Mouse (Mus musculus): ENCODE data around the gene Ank.

The Ank gene

DNA sequence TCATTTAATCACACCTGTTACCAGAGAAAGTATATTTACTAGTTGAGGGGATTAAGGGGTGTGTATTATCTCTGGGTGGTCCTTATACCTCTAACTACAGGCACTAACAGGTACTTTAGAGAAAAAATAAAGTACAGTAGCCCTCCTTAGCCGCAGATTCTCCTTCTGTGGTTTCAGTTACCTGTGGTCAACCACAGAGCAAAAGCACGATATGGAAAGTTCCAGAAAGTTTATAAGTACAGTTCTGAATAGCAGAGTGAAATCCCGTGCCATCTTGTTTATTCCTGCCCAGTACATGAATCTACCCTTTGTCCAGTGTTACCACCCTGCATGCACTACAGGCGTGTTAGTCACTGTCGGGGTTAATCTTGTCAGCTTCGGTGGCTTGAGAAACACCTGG is 112.4 kb downstream of the Ank start:
- no peak for DNase-seq

DNA sequence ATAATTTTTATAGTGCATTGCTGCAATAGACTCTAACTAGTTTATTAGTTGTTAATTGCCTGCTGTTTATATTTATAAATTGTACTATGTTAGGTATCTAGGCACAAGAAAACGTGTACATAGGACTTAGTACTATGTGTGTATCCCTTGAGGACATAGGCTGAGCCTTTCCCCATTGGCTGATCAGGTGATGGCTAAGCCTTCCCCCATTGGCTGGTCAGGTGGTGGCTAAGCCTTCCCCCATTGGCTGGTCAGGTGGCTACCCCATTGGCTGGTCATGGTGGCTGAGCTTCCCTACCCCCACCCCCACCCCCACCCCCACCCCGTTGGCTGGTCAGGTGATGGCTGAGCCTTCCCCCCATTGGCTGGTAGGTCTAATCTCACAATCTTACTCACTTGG is 113.4 kb downstream of the Ank start:
- no peak for DNase-seq

DNA sequence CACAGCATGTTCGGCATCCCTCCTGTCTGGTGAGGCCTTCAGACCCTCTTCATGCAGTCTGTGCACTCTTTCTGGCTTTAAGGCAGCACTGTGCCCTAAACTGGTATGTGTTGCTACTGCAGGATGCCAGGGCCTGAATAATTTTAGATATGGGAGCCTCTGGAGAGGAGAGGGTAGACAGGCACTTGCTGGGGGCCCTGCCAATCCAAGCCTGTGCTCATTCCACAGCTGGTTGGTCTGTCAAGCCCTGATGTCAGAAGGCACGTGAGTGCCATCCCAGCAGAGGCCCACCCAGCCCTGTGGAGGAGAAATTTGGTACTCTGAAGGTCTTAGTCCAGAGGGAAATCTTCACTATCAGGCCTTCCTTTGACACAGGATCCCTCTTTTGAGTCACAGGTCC is 114.3 kb downstream of the Ank start:
- DNase-seq, result no peak

GRCm38 (mm10) chr15:27581640-27582039 is 115.2 kb downstream of the Ank start:
- no peak for DNase-seq

GRCm38 (mm10) chr15:27582428-27582827 is 116.0 kb downstream of the Ank start:
- DNase-seq, result peak; percentile 38

GRCm38 (mm10) chr15:27583042-27583441 is 116.6 kb downstream of the Ank start:
- DNase-seq, result peak; percentile 59

DNA sequence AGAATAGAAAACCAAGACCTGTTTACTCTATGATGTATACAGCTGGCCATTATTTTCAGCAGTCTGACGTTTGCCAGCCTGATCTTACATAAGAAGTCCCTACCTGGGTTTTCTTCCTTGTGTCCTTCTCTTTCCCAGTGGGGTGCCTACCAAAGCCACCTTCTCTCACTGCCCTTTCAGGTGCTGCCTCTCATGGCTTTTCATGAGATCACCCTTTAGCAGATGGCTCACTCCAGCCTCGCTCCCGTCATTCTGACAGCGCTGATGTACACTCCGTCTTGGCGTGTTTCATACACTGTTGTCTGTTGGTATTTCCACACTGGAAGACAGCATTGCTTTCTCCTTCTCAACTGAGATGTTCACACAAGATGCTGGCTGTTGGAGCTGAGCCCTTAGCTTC is 117.1 kb downstream of the Ank start:
- DNase-seq, result no peak

GRCm38 (mm10) chr15:27585466-27586092 is 119.1 kb downstream of the Ank start:
- no peak for DNase-seq

DNA sequence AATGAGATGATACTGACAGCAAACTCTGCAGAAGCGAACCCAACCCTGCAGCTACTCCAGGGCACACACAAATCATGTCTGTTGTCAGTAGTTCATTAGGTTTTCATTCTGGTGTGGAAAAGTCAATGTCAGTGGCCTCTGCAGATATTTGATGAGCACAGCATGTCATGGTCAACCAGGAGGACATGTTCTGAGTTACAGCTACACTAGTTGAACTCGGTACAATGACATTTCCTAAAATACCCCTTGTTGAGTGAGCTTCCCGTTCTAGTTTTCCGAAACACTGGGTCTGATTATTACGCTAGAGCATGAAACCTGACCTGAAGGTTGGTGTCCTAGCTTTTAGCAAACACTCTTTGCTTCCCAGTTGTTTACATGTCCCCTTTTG is 119.6 kb downstream of the Ank start:
- DNase-seq, result no peak

GRCm38 (mm10) chr15:27588087-27588826 is 121.8 kb downstream of the Ank start:
- no peak for DNase-seq

DNA sequence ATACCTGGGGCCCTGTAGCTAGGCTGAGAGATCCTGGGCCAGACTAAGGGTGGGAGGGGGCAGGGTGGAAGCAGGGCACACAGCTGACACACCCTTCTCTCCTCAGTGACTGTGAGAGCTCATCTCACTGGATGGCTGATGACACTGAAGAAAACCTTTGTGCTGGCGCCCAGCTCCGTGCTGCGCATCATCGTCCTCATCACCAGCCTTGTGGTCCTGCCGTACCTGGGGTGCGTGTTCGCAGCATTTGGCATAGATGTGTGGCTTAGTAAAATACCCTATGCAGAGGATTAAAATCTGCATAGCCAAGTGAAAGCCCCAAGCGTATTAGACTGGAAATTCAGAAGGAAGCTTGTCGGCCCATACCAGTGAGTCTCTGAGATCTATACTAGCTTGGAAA is 124.3 kb downstream of the Ank start:
- no peak for DNase-seq

DNA sequence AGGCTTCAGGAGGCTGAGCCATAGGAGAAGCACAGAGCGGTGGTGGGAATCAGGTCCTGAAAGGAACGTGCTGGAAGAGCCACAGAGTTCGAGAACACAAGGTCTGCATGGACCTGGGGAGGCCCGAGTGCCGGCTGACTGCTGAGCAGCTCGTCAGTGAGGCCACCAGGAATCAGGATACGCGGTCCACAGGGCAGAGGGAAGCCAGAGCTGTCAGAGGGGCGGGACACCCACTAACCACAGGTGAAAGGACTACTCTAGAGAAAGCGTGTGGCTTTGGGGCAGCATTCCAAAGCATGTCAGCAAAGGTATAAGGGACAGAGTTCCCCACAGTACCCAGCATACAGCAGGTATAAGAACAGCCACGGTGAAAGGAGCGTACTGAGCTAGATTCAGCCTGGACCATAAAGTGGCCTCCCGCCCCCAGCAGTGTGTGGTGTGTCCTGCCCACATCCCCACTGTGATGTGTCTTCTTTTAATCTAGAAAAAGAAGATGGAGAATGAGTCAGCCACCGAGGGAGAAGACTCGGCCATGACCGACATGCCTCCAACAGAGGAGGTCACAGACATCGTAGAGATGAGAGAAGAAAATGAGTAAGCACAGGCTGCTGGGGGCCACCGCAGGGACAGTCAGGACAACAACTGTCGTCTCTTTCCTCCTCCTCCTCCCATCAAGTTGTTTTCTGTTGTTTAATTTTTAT is 126.3 kb downstream of the Ank start:
- no peak for DNase-seq

DNA sequence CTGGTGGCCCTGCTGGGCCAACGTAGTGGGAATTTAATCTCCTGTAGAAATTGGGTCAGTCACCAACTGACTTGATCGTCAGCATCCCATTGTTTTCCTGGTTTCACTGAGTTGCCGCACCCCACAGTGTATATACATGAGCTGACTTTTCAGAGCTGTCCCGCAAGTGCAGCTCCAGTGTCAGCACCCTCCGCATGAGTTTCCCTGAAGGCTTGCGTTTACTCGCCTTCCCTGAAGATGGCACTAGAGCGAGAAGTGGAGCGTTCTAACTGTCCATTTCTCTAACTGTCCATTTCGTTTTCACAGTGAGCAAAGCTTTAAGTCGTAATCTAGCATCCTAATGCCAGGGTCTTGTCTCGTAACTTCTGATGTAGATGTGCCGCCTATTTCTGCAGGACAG is 127.2 kb downstream of the Ank start:
- DNase-seq, result peak; percentile 30

DNA sequence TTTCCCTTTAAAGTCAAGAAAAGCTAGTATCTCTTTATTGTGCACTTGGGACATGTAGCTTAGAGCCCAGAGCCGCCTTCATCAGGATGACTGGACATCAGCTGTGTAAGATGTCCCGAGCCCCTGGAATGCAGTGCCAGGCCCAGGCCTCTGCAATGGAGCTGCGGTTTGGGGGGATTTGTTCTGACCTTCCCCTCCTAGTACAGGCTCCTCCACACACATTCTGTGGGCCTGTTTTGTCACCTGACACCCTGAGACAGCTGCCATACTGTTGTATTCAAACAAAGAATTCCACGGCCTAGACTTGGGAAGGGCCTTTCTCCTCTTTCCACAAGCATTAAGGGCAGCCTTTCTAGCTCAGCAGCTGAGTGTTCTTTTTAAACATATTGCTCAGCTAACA is 128.5 kb downstream of the Ank start:
- no peak for DNase-seq

DNA sequence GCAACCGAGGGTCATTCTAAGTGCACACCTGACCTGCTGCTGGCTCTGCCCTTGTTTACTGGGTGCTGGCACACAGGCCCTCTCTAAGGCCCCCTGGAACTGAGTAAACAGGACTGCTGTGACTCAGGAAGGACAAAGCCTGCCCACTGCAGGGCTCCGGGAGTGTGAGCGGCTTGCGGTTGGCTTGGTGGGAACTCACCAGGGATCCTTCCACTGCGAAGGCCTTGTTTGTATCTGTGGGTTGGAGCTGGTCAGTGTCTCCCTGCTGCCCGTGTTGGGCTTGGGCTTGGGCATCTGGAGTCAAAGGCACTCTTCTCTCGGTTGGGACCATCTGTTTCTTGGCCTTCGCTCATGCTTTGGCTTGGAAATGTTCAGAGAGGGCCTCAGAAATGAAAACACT is 129.1 kb downstream of the Ank start:
- DNase-seq, result no peak

DNA sequence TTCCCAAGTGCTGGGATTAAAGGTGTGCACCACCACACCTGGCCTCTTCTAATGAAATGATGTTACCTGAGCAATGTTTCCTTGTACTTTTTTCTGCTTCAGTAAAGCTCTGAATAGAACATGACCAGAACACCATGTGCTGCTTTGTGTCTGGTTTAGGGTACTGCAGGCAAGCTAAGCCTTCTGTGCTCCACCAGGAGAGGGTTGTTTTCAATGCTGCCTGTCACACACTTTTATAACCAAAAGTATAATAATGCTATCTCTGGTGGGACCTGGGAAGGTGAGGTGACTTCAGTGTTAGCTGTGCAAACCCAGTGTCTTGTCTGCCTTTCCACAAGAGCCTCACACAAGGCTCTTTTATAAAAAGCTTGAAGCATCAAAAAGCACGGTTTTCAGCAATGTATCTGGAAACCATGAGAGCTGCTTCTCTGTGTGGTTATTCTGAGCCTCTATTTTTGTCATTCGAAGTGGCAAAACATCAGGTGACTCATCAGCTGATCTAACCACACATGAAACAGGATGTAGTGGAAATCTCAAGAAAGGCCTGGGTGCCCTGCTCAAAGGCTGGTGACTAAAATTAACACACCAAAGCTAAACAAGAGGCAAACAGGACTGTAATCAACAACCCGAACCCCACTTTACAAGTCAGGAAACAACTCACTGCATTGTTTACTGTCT is 130.1 kb downstream of the Ank start:
- DNase-seq, result no peak

GRCm38 (mm10) chr15:27597516-27597915 is 131.0 kb downstream of the Ank start:
- no peak for DNase-seq

DNA sequence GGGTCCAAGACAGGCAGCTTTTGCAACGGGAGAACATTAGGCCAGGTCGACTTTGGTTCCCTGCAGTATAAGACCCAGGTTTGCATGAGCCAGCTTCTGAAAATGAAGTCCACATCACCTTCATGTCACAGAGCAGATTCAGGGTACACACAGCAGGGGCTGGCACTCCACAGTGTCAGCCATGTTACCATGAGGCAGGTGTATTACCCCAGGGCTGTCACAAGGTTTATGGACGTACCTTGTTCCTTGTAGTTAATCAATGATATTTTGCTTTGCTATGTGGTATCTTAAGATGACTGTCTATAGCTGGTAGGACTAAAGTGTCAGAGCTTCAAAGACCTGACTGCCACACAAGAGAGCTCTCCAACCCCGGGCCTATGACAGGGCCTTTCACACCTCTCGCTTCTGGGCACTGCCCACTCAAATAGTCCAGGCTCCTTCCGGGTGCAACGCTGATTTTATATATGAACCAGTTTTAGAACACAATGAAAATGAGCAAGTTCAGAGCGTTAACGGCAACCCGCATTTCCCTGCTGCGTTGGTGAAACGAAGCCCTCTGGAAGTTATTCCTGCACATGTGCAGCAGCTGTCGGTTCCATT is 132.4 kb downstream of the Ank start:
- no peak for DNase-seq

DNA sequence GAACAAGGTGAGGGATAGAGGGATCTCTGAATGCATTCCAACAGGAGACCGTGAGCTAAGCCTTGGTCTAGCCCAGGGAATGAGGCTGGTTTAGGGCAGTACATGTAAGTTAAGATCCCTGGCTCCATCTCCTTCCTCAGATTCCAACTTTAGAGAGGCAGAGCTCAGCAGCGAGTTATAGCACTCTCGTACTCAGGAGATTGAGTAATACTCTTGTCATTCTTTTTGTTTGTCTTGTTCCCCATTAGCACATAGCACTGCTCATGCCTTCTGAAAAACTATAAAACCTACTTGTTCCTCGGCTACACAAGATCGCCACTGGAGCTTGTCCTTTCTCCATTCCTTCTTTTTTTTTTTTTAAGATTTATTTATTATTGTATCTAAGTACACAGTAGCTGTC is 134.0 kb downstream of the Ank start:
- DNase-seq, result no peak

GRCm38 (mm10) chr15:27604558-27604957 is 138.1 kb downstream of the Ank start:
- DNase-seq, result no peak

DNA sequence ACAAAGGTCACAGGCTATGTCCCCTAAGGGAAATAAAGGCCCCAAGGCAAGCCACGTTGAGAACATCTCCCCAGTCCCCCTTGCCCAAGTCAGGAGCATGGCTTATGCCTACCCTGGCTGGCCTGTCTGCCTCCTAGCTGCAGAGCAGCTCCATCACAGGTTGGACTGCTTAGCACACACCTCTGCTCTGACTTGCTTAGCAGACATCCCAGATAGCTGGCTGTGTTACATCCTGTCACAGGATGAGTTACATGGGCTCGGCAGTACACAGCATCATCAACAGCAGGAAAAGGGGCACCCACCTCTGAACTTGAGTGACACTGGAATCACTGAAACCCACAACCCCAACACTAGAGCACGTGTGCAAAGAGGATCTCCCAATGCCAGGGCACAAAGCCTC is 138.8 kb downstream of the Ank start:
- no peak for DNase-seq

DNA sequence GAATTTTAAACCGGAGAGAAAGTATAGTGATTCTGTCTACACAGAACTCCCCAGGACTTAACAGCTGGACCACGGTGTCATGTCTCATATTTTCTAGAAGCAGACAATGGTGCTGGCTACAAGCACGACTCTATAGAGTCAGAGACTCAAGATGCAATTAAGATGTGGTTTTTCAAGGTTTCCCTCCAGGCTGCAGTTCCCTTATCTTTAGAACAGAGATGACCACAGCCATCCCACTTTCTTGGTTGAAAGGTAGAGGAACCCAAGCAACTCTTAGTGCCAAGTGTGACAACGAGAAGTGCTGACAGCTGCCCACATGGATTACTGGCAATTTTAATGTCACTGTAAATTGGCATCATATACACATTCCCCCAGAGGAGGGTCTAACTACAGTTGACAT is 143.1 kb downstream of the Ank start:
- no peak for DNase-seq

GRCm38 (mm10) chr15:27612533-27613221 is 146.2 kb downstream of the Ank start:
- peak; percentile 58 for DNase-seq

Data from right cerebral cortex, postnatal 4 days (tissue).